Mouse (Mus musculus): Measurements from ENCODE around the gene Akap11.

GRCm38 (mm10) chr14:78562121-78562520, 25.5 kb upstream of the Akap11 start:
- no peak for TF ChIP-seq GATA1 (IDR thresholded peaks at IDR 0.05; ENCODE audit: low read length)
- no peak for TF ChIP-seq TAL1 (IDR thresholded peaks at IDR 0.05; ENCODE audit: low read length)

Measured in erythroblast, embryonic 14.5 days (primary cell).